Mouse (Mus musculus) embryo, embryonic 10.5 days (tissue): ENCODE measurements at regions not wholly inside any gene's neighbourhood (a gene's known extent, or its start where the extent isn't known, plus 50 kb on each side); places are given as distances from the start of the nearest gene placed in this dataset.
A peak's percentile ranks its signal among the peaks of the same experiment; 100 is the strongest.
"Not testable (repeated sequence)": the region's sequence is repeated elsewhere in the genome, so short reads cannot be mapped to it uniquely, and the experiment has no call there.

Source experiments
- DNase-seq: peaks from one replicate; pipeline ENCODE4 v3.0.0-alpha.2; 2015; ENCODE audit warnings: low spot score

GRCm38 (mm10) chr16:12802651-12803050, 306.8 kb upstream of the Ercc4 start:
- DNase-seq = no peak

GRCm38 (mm10) chr16:12807351-12807871, 302.1 kb upstream of the Ercc4 start:
- DNase-seq = peak; percentile 4

GRCm38 (mm10) chr16:12811088-12811487, 298.4 kb upstream of the Ercc4 start:
- DNase-seq = no peak

- no peak for DNase-seq
Observed at GRCm38 (mm10) chr16:12824646-12825045, 284.8 kb upstream of the Ercc4 start.

GRCm38 (mm10) chr16:12826222-12826621, 283.3 kb upstream of the Ercc4 start:
- peak; percentile 14 for DNase-seq

- DNase-seq = not testable (repeated sequence)
Observed at GRCm38 (mm10) chr16:12831308-12831707, 278.2 kb upstream of the Ercc4 start.

- DNase-seq = no peak
Observed at GRCm38 (mm10) chr16:12856356-12856755, 253.1 kb upstream of the Ercc4 start.

GRCm38 (mm10) chr16:12859714-12860355, 249.6 kb upstream of the Ercc4 start:
- DNase-seq = no peak

GRCm38 (mm10) chr16:12862561-12862960, 246.9 kb upstream of the Ercc4 start:
- DNase-seq = no peak

- not testable (repeated sequence) for DNase-seq
Observed at GRCm38 (mm10) chr16:12878326-12878725, 231.2 kb upstream of the Ercc4 start.

- no peak for DNase-seq
Observed at GRCm38 (mm10) chr16:12880011-12880410, 229.5 kb upstream of the Ercc4 start.

GRCm38 (mm10) chr16:12880481-12880880, 229.0 kb upstream of the Ercc4 start:
- no peak for DNase-seq

- DNase-seq = no peak
Observed at GRCm38 (mm10) chr16:12882690-12883089, 226.8 kb upstream of the Ercc4 start.

GRCm38 (mm10) chr16:12884556-12884955, 224.9 kb upstream of the Ercc4 start:
- DNase-seq = peak; percentile 39

GRCm38 (mm10) chr16:12886127-12886526, 223.4 kb upstream of the Ercc4 start:
- no peak for DNase-seq

GRCm38 (mm10) chr16:12887381-12887780, 222.1 kb upstream of the Ercc4 start:
- DNase-seq = no peak

- DNase-seq = no peak
Observed at GRCm38 (mm10) chr16:12890094-12890493, 219.4 kb upstream of the Ercc4 start.

- no peak for DNase-seq
Observed at GRCm38 (mm10) chr16:12890545-12890944, 218.9 kb upstream of the Ercc4 start.

GRCm38 (mm10) chr16:12892658-12893305, 216.7 kb upstream of the Ercc4 start:
- DNase-seq = no peak

- DNase-seq = no peak
Observed at GRCm38 (mm10) chr16:12897267-12897666, 212.2 kb upstream of the Ercc4 start.

GRCm38 (mm10) chr16:12900670-12901069, 208.8 kb upstream of the Ercc4 start:
- no peak for DNase-seq

- DNase-seq = peak; percentile 44
Observed at GRCm38 (mm10) chr16:12901096-12901995, 208.1 kb upstream of the Ercc4 start.

GRCm38 (mm10) chr16:12901996-12902319, 207.5 kb upstream of the Ercc4 start:
- no peak for DNase-seq
